Mouse (Mus musculus) megakaryocyte, embryonic 14.5 days (primary cell): ENCODE results near the gene Ankrd28.

ENCODE experiments used
- FLI1 ChIP-seq: IDR thresholded peaks from 2 replicates; pipeline ENCODE4 v1.6.1; 2012; ENCODE audit warnings: low read length, inconsistent platforms, mixed read lengths
- GATA1 ChIP-seq: IDR thresholded peaks from 3 replicates; pipeline ENCODE4 v1.6.1; 2012; ENCODE audit warnings: mixed read lengths, low read length, inconsistent platforms, borderline replicate concordance

DNA sequence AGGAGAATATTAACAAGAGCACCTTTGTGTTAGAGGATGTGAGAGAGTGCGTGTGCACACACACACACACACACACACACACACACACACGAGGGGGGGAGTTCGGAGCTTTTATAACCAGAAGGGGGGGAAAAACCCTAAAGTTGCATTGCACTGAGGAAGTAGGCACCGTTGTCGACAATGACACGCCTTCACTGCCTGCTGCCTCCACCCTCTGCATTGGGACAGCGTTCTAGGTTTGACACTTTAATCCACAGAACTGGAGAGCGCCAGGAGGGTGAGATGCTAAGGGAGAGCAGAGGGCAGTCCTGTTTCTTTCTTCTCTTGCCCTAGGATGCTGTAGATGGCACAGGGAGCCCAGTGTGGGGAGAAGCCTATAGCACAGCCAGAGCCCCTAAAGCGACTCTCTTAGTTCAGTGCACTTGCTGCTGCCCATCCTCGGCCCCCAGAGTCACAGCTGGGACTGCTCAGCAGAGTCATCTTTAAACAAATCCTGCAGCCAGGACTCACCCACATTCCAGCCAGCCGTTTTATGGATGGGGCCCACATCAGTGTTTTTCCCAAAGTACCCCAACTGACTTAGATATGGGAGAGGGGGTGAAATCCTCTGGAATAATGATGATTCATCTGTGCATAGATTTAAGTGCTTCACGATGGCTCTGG, 165.4 kb downstream of the Ankrd28 start:
- no peak for TF ChIP-seq GATA1
- no peak for TF ChIP-seq FLI1
